Mouse (Mus musculus) CD4-positive naive resting alpha-beta T cell, adult 76 days (primary cell): ENCODE data around the gene Tmbim7. TPM values are rescaled to one million over a fixed set of nuclear protein-coding genes. Genes with fewer than 3 reads are reported as not detected.

Experiments used
- total RNA-seq: library from RNA; stranded (reverse); gene quantifications from one replicate; pipeline ENCODE4 v1.2.4, GENCODE M21; 2023

The Tmbim7 gene
- total RNA-seq, result not detected

GRCm38 (mm10) chr5:3650881-3651280, at the start of gene Tmbim7:
Gene Tmbim7, plus strand, starts transcription at chr5:3651181.

GRCm38 (mm10) chr5:3657085-3657484, 6.1 kb downstream of the Tmbim7 start, which contains the start of gene Gatad1:
Gene Gatad1, minus strand, starts transcription at chr5:3657185.

Other genes with a start within 250 kb of the Tmbim7 start
- 119 TPM for gene Fam133b, start 107.3 kb upstream of the Tmbim7 start, total RNA-seq
- 36.9 TPM for gene 1700109H08Rik, start 79.6 kb upstream of the Tmbim7 start, total RNA-seq
- 19.8 TPM for gene Pex1, start 55.1 kb upstream of the Tmbim7 start, total RNA-seq
- 77.7 TPM for gene Rbm48, start 54.6 kb upstream of the Tmbim7 start, total RNA-seq
- 35.1 TPM for gene Gatad1, start 6.0 kb downstream of the Tmbim7 start, total RNA-seq
- gene Ankib1, start 151.7 kb downstream of the Tmbim7 start, total RNA-seq, result 90.4 TPM
- 94.8 TPM for gene Krit1, start 152.0 kb downstream of the Tmbim7 start, total RNA-seq
- not detected for gene Lrrd1, start 194.0 kb downstream of the Tmbim7 start, total RNA-seq
- gene Mterf1a, start 242.8 kb downstream of the Tmbim7 start, total RNA-seq, result 5.5 TPM